Mouse (Mus musculus) cerebellum, postnatal 25 days (tissue): Measurements from ENCODE around the gene Adra2b.

ENCODE experiments used
- DNase-seq, 2 experiments: peaks; one replicate each; pipeline ENCODE4 v3.0.0; 2021; ENCODE audit warnings: mixed read lengths in 2 of 2

The Adra2b gene

DNA sequence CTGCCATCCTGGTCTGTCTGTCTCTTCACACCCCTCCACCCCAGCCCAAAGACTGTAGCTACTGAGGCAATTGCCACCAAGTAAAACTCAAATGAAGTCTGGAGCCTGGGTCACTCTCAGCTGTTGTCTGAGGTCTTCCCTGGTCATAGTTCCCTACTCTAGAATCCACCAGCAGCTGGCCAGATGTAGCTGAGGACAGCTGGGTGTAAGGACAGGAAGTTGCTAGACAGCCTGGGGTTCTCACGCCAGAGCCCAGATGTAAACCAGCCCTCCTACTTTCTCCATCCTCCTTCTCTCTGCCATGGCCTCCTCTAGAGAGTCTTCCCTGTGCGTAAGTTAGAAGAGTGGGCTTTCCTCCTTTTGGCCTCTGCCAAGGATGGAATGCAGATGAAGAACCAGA lies 24.5 kb downstream of the Adra2b start:
- DNase-seq = no peak

DNA sequence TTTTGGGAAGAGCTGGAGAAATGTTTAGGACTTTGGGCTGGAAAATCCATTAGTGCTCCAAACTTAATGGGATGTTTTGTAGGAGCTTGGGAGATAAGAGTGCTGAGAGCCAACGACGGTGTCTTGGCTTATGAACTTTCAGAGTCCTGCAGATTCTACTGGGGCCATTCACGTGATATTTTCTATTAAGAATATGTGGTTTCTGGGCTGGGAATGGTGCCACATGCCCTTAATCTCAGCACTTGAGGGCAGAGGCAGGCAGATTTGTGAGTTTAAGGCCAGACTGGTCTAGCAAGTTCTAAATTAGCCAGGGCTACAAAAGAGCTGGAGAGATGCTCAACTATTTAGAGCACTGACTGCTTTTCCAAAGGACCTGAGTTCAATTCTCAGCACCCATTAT lies 27.3 kb downstream of the Adra2b start:
- DNase-seq = no peak

DNA sequence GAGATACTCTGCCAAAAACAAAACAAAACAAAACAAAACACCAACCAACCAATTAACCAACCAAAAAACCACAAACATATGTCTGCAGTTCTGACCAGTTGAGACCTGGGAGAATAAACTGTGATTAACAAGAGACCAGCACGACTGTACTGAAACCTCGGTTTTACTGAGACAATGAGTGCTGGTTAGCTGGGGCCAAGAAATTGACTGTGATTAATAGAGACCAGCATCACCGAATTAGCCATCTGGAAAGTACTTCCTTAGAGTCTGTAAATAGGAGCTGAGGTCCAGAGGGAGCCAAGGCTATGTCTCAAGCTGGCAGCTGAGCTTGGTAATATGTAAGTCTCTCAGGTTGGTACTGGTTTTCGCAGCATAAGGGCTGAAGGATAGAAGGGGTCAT lies 27.8 kb downstream of the Adra2b start:
- DNase-seq = no peak

DNA sequence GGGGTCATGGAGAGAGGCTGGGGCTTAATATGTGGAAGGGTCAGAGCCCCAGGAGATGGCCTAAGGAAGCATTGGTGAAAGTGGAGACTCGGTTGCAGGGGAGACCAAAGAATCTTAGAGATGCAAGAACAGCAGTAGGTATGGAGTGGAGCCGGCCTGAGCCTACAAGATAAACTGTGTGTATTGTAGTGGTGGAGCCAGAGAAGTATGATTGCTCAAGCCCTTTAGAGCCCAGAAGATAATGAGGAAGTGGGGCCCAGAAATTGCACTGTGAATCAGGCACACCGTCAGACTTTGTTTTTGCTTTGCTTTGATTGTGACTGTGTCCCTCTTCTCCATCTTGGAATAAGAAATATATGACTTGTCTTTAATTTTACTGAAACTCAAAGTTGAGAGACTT lies 28.3 kb downstream of the Adra2b start:
- no peak for DNase-seq

DNA sequence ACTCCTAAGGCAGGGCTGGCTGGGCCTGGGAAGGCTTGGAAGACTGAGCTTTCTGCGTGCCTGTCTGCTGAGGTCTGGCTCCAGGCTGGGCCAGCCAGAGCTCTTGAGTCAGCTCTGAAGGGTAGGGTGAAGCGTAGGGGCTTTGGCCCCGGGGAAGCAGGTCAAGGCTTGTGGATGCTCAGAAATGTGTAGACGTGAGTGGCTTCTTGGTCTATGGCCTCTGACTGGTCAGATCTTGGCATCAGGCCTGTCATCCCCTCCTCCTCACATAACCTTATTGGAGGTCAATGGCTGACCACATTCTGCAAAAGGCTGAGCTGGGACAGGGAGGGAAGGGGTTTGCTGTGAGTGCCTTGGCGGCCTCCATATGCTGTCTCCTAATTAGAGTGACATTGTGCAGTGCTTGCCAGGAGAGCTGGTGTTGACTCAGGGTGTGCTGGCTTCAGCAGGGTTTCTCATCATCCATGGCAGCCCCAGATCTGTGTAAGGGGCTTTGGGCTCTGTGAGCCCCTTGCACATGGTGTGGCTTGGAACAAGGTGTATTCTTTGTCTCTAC lies 31.7 kb downstream of the Adra2b start:
- DNase-seq = no peak

DNA sequence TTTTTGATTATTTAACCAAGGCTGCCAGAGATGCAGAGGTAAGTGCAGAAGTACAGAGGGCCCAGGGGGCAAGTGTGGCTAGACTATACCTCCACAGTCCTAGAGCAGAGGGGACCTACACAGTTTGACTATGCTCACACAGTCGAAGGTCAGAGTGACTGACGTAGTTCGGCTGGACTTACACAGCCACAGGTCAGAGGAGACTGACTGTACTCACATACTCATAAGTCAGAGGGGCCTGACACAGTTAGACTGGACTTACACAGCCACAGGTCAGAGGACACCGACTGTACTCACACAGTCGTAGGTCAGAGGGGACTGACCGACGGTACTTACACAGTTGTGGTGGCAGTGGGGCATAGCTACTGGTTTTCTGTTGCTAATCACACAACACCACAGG lies 35.7 kb downstream of the Adra2b start:
- DNase-seq = no peak

DNA sequence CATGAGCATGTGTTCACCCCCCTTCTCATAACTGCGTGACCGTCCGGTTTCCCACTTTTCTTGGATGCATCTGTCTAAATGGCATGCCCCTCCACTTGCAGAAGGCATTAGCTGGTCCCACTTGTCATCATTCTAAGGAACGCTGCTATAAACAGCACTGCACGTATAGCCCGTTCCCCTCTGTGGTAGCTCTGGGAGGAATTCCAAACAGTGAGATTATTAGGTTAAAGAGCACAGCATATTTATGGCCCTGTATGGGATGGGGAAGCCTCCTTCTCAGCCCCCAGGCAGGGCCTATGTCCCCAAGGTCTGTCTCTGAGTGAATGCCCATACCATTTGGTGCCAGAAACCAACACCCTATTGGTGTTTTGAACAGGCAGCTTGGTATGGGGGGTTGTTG lies 48.1 kb downstream of the Adra2b start:
- no peak for DNase-seq

DNA sequence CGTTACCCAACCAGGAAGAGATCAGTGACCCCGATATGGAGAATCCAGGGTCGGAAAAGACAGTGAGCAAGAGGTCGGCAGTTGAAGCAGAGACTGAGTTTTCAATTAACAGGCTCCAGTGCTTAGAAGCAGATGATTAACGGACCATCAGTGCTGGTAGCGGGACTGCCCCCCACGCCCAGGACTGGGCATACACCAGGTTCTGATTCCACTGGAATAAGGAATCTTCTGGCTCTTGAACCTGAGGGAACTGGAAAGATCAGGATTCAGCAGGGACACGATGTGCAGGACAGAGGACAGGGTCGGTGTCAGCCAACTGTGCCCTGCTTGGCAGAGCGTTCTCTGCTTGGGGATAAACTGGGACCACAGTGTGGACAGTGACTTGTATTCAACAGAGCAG lies 52.8 kb downstream of the Adra2b start:
- DNase-seq = no peak

DNA sequence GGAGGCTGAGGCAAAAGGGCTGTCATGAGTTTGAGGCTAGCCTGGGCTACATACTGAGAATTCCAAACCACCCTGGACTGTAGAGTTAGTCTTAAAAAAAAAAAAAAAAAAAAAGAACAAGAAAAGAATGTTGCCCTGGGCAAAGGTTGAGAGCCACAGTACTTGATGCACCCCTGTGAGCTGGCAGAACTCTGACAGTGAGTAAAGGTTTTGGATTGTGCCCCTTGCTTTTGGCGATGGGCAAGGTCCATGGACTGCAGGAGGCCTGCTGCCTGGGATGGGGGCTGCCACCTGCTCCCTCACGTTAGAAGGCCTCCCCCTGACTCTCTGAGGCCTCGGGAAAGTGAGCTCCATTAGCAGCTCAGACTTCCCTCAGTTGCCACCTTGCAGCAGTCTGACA lies 53.7 kb downstream of the Adra2b start:
- DNase-seq = no peak
